In genomic region chr10:121350357-121351065, GRCm38 (mm10) we compare ENCODE assay signal across 8 mouse cellular contexts. TPM values are rescaled to one million over a fixed set of nuclear protein-coding genes. Genes with fewer than 3 reads are reported as not detected.
DNase-seq lines count a peak whose midpoint lies in the region; ATAC-seq lines count a peak whose summit lies in the region.

No protein-coding gene starts in this region.

- peak overlapping the region; percentile 68 for H3K4me3 ChIP-seq in heart, embryonic 16.5 days (ENCODE audit: low read length)
- H3K4me3 ChIP-seq in limb, embryonic 10.5 days, result peak overlapping the region; percentile 63
- peak overlapping the region; percentile 43 for H3K4me3 ChIP-seq in midbrain, embryonic 14.5 days (replicated peaks; ENCODE audit: low read depth, low read length)

- no peaks in the 10 kb centered on the region for H3K9me3 ChIP-seq in heart, embryonic 16.5 days (replicated peaks; ENCODE audit: control insufficient read depth, low read length)
- no peaks in the 10 kb centered on the region for H3K9me3 ChIP-seq in limb, embryonic 10.5 days (replicated peaks)
- H3K9me3 ChIP-seq in midbrain, embryonic 14.5 days (ENCODE audit: control insufficient read depth, low read length), result no peaks in the 10 kb centered on the region

- intact Hi-C loops in left cerebral cortex, postnatal 4 days (cut with DNase I), result no loop called here

- DNase-seq in left cerebral cortex, postnatal 4 days, result peak; percentile 29
- DNase-seq in left cerebral cortex, adult 18-20 months (ENCODE audit: low spot score in 2 of 2), result no peak
- DNase-seq in cerebellum, postnatal 25 days, result peak; percentile 25 to 33
- DNase-seq in limb, embryonic 10.5 days (ENCODE audit: low spot score), result peak; percentile 57
- DNase-seq in midbrain, embryonic 14.5 days, result peak; percentile 59
- DNase-seq in layer of hippocampus, postnatal 36 days, result no peak
- DNase-seq in layer of hippocampus, adult 9-11 months, result no peak

- H3K4me1 ChIP-seq in heart, embryonic 16.5 days (ENCODE audit: control insufficient read depth, insufficient read depth, low read length), result peaks cover 19% of the 10 kb centered on the region
- H3K4me1 ChIP-seq in limb, embryonic 10.5 days, result peaks cover 21% of the 10 kb centered on the region
- H3K4me1 ChIP-seq in midbrain, embryonic 14.5 days (ENCODE audit: control insufficient read depth, insufficient read depth, low read length), result peaks cover 8% of the 10 kb centered on the region

- peaks cover 4% of the 10 kb centered on the region; the same call in 1 of the 2 replicates for H3K27me3 ChIP-seq in heart, embryonic 16.5 days (ENCODE audit: control insufficient read depth, insufficient read depth, low read length)
- peaks cover 54% of the 10 kb centered on the region for H3K27me3 ChIP-seq in limb, embryonic 10.5 days (ENCODE audit: low read depth, poor library complexity, severe bottlenecking)
- peaks cover 29% of the 10 kb centered on the region for H3K27me3 ChIP-seq in midbrain, embryonic 14.5 days (ENCODE audit: control insufficient read depth, insufficient read depth, low read length)

- H3K4me2 ChIP-seq in heart, embryonic 16.5 days (ENCODE audit: low read depth, low read length), result peak overlapping the region; percentile 98
- H3K4me2 ChIP-seq in midbrain, embryonic 14.5 days (ENCODE audit: low read length), result peak overlapping the region; percentile 86

- WGBS in heart, embryonic 16.5 days, result 3% methylated on average over 34 of the region's 35 CpGs
- 2% methylated on average over 35 of the region's 35 CpGs for WGBS in limb, embryonic 10.5 days
- 1% methylated on average over 35 of the region's 35 CpGs for WGBS in midbrain, embryonic 14.5 days

- peak; percentile 50 for ATAC-seq in heart, embryonic 16.5 days (replicated peaks; ENCODE audit: extremely low read depth, insufficient read depth, low FRiP score)
- no peak; the same call in 1 of the 2 replicates for ATAC-seq in midbrain, embryonic 14.5 days (ENCODE audit: low FRiP score, low TSS enrichment)

- peak overlapping the region; percentile 52 for H3K27ac ChIP-seq in heart, embryonic 16.5 days (ENCODE audit: low read length)
- peak overlapping the region; percentile 37 for H3K27ac ChIP-seq in limb, embryonic 10.5 days
- no peak overlapping the region for H3K27ac ChIP-seq in midbrain, embryonic 14.5 days (replicated peaks; ENCODE audit: low read depth, low read length)

- H3K36me3 ChIP-seq in heart, embryonic 16.5 days (ENCODE audit: control insufficient read depth, insufficient read depth), result no peaks in the 10 kb centered on the region
- H3K36me3 ChIP-seq in limb, embryonic 10.5 days, result no peaks in the 10 kb centered on the region
- no peaks in the 10 kb centered on the region for H3K36me3 ChIP-seq in midbrain, embryonic 14.5 days (ENCODE audit: control insufficient read depth, insufficient read depth, low read length)

- peak overlapping the region; percentile 77 for H3K9ac ChIP-seq in heart, embryonic 16.5 days (ENCODE audit: low read length)
- H3K9ac ChIP-seq in midbrain, embryonic 14.5 days (replicated peaks; ENCODE audit: low read length), result peak overlapping the region; percentile 40

RNA-seq across cellular contexts. Expression of gene Tbc1d30, which starts 0.6 kb away (rescaled TPM):
- total RNA-seq in left cerebral cortex, postnatal 4 days (2021), result 10 to 100 TPM; 64.4 to 66.5 TPM
- total RNA-seq in left cerebral cortex, adult 18-20 months (2021), result 10 to 100 TPM; 80.3 to 95.1 TPM
- polyA plus RNA-seq in heart, embryonic 16.5 days (2015; fragmentation: Nextera tagmentation; extraction: Ambion mirVana), result 1.2 and 1.8 TPM in 2 replicates
- 0.26 and 0.50 TPM in 2 replicates for polyA plus RNA-seq in limb, embryonic 10.5 days (2016; fragmentation: Nextera tagmentation; extraction: Ambion mirVana)
- 16.6 and 17.0 TPM in 2 replicates for polyA plus RNA-seq in midbrain, embryonic 14.5 days (2014; fragmentation: Nextera tagmentation; extraction: Ambion mirVana)
- 10 to 100 TPM; 32.2 to 41.7 TPM for total RNA-seq in layer of hippocampus, postnatal 36 days (2021)

RNA-seq across cellular contexts. Expression of gene Gns, which starts 14.4 kb away (rescaled TPM):
- 10 to 100 TPM; 61.0 to 67.6 TPM for total RNA-seq in left cerebral cortex, postnatal 4 days (2021)
- total RNA-seq in left cerebral cortex, adult 18-20 months (2021), result 10 to 100 TPM; 86.7 to 87.1 TPM
- 29.0 and 31.9 TPM in 2 replicates for polyA plus RNA-seq in heart, embryonic 16.5 days (2015; fragmentation: Nextera tagmentation; extraction: Ambion mirVana)
- polyA plus RNA-seq in limb, embryonic 10.5 days (2016; fragmentation: Nextera tagmentation; extraction: Ambion mirVana), result 29.5 and 35.6 TPM in 2 replicates
- polyA plus RNA-seq in midbrain, embryonic 14.5 days (2014; fragmentation: Nextera tagmentation; extraction: Ambion mirVana), result 36.5 and 47.2 TPM in 2 replicates
- total RNA-seq in layer of hippocampus, postnatal 36 days (2021), result 10 to 100 TPM; 77.8 to 80.3 TPM

Comparison
In these comparisons a context has a peak if more than half of its experiments do, and no peak if none do; other contexts are left out.
1. DNase-seq: peak in left cerebral cortex, postnatal 4 days (single experiment), cerebellum, postnatal 25 days (2 of 2), limb, embryonic 10.5 days (single experiment) and midbrain, embryonic 14.5 days (single experiment); none in left cerebral cortex, adult 18-20 months (0 of 2), layer of hippocampus, postnatal 36 days (0 of 2) and layer of hippocampus, adult 9-11 months (single experiment).
2. Peak in every context shown above with its lines, with median percentiles within 50 percentile points of each other: H3K4me3 ChIP-seq.